Mouse (Mus musculus) liver, postnatal 0 days (tissue): ENCODE results near the gene Slc37a3.

Experiments used
- CTCF ChIP-seq: sonication (generic); IDR thresholded peaks from 2 replicates; pipeline ENCODE4 v1.5.1; 2016; ENCODE audit warnings: antibody characterized with exemption, low read depth
- EP300 ChIP-seq: IDR thresholded peaks from 2 replicates; pipeline ENCODE4 v1.6.1; 2016; ENCODE audit warnings: antibody characterized with exemption, low read depth, mild to moderate bottlenecking

GRCm38 (mm10) chr6:39331998-39332700 is 45.3 kb downstream of the Slc37a3 start:
- TF ChIP-seq CTCF (no peak), EP300 (no peak)
